Mouse (Mus musculus) skeletal muscle tissue, adult 2 months (tissue): ENCODE measurements at regions not wholly inside any gene's neighbourhood (a gene's known extent, or its start where the extent isn't known, plus 50 kb on each side); places are given as distances from the start of the nearest gene placed in this dataset.

Experiments
- DNase-seq: peaks from one replicate; pipeline ENCODE4 v3.0.0-alpha.2; 2012; ENCODE audit warnings: low read depth, low spot score

- no peak for DNase-seq
Measured at GRCm38 (mm10) chr6:6657928-6658500, 79.6 kb upstream of the Sem1 start.

DNA sequence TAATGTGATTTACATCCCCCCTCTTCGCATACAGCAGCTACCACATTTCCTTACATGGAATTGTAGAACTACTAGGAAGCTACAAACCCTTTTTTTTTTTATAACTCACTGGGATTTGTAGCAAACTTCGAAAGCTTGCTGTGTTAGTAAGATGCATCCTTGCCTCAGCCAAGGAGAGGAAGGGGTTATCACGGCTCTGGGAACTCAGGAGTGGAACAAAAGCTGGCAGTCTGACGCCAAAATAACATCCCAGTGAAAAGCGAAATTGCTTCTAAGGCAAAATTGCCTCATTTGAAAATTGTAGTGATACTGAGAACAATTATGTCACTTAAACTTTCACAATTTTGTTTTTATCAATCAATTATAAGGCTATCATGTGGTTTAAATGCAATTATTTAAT lies 81.6 kb upstream of the Sem1 start:
- DNase-seq, result no peak

DNA sequence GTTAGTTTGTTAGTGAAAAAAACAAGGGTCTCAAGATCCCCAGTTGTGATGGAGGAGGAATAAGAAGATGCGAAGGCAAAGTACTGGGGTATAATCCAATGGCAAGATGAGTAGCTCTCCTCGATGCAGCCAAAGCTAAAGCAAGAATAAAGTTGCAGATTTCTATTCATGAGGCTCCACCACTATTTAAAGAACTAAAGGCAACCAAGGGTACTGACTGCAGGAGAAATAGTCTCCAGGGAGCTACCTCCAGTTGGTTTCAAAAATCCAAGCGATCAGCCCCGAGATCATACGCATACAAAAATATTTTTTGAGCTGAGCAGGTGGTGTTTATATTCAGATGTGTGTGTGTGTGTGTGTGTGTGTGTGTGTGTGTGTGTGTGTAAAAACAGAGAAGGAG lies 88.3 kb upstream of the Sem1 start:
- no peak for DNase-seq

GRCm38 (mm10) chr6:6689241-6689640 lies 110.8 kb upstream of the Sem1 start:
- no peak for DNase-seq

- no peak for DNase-seq
Measured at GRCm38 (mm10) chr6:6690188-6690587, 111.7 kb upstream of the Sem1 start.

DNA sequence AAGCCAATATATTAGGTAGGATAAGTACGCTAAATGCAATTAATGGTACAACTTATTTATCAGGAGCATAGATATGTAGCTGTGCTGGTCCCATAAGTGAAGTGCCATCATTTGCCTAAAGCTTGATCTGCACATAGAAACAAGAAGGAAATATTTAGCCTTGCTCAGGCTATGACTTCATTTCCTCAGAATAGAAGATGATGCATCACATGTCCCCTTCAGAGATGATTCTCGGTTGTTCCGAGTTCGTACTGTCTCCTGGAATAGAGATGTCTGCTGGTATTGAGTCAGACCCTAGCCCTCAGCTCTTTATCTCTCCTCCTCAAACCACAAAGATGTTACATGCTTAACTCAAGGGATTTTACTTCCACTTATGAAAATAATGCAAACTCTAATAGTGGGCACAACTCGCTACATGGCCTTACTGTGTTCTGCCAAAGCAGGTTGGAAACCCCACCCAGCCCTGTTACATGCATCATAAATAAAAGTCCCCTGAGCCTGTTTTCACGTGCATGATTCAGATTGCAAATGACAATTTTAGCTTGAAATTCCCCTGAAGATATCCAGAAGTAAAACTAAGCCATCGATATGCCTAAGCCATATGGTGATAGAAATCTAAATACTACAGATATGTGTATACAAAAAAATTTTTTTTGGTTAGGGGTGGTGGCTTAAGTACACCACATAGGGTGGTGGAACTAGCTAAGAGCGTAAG lies 113.8 kb upstream of the Sem1 start:
- DNase-seq, result no peak

DNA sequence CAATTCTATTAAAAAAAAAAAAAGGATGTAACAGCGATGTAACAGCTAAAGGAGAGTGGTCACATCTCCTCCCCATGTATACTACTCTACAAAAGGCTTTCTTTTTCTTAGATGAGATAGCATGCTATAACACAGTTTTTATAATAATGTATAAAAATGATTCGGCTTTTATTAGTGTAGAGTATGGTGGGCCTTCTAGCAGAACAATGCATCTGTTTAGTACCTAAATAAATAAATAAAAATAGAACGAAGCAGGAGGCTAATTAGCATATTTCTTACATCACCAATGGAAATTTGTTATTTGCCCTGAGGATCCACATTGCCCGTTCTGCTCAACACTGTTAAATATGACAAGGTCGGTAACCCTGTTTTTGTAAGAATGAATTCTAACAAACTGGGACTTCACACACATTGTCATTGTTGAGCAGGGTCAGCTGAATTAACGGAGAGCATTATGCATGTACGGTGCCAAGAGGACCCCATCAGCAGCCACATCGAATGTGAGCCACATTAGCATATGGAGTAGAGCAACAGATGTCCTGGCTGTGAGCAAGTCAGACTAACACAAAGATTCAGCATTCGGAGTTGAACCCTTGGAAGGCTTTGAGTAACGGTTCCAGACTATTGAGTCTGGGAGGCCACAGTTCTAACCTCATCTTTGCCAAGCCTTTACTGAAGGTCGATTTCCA lies 117.4 kb upstream of the Sem1 start:
- DNase-seq, result no peak

- no peak for DNase-seq
Measured at GRCm38 (mm10) chr6:6697418-6697979, 119.0 kb upstream of the Sem1 start.

DNA sequence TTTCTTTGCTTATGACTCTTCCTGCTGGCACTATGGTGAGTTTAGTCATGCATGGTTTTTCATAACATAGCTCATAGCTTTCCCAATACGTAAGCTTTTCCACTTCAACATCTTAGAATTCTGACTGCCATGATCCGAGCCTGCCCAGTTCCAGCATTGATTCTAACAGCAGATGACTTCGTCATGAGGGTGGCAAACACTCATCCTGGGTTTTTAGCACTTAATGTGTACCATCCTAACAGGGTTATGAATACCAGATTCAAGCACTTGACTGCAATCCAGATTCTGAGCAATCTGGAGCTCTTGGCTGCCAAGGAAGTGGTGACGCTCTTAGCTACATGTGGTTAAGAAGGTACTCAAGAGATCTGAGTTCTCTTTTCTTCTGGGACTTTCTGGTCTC lies 128.3 kb upstream of the Sem1 start:
- DNase-seq, result peak; percentile 22

DNA sequence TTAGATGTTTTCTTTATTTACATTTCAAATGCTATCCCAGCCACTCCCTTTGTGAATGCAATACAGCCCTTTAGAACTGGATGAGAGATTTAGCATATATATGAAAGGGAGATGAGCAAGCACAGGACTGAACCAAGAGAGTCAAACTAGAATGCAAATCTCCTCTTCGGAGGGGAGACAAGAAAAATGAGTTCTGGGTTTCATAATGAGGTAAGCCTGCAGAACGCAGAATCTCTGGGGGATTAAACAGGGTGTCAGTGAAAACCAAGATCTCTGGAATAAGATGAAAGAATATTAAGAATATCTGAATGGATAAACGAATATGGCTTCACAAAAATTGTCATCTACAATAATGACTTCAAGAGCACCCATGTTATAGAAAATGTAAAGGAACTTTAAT lies 130.6 kb upstream of the Sem1 start:
- DNase-seq, result no peak

DNA sequence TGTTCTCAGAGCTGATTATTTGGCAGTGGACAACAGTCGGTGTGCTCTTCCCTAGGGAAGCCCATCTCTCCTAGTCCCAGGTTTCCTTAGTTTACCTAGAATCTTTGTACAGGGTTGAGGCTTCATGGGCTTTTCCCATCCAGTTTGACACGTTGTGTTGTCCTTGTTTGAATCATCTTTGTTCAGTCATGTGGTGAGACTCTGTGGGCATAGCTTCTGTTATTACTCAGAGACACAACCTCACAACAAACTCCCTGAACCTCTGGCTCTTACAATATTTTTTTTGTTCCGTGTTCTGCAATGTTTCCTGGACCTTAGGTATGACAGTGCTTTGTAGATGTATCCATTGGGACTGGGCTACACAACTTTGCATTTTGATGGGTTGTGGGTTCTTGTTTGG lies 132.9 kb upstream of the Dlx6 start:
- DNase-seq, result no peak

GRCm38 (mm10) chr6:6745394-6745793 lies 117.7 kb upstream of the Dlx6 start:
- DNase-seq, result no peak

GRCm38 (mm10) chr6:6779157-6779556 lies 84.0 kb upstream of the Dlx6 start:
- DNase-seq, result no peak

DNA sequence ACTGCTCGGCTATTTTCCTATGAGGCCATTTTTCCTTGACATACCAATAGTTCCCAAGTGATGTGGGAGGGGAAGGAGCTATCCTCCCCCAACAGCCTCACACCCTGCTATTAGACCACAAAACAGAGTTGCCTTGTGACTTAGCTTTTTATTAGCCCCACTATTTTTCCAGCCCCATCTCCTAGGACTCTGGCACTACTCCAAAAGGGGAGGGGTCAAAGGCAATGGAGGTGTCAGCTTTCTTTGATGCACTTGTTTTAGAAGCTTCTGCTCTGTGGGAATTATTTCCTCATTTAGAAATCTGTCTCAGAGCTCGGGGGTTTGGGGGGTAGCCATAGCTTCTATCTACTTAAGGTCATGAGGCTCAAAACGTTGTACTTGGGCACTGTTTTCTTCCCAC lies 81.6 kb upstream of the Dlx6 start:
- no peak for DNase-seq

- DNase-seq, result no peak
Measured at GRCm38 (mm10) chr6:6785939-6786490, 77.1 kb upstream of the Dlx6 start.

DNA sequence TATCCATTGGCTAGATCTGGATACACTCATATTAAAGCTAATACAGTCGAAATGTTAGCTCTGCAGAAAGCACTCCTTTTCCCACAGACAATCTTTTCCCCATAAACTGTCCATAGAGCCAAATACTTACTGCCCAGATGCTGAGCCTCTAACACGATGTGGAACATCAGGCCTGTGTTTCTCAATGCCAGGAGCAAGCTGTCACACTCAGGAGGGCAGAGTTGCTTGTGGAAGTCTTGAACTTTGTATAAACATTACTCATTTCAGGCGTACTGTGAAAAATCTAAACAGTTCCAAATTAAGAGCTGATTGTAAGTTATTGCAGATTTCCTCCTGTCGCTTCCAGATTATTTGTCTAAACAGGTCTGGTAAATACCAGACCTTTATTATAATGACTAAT lies 75.6 kb upstream of the Dlx6 start:
- no peak for DNase-seq

DNA sequence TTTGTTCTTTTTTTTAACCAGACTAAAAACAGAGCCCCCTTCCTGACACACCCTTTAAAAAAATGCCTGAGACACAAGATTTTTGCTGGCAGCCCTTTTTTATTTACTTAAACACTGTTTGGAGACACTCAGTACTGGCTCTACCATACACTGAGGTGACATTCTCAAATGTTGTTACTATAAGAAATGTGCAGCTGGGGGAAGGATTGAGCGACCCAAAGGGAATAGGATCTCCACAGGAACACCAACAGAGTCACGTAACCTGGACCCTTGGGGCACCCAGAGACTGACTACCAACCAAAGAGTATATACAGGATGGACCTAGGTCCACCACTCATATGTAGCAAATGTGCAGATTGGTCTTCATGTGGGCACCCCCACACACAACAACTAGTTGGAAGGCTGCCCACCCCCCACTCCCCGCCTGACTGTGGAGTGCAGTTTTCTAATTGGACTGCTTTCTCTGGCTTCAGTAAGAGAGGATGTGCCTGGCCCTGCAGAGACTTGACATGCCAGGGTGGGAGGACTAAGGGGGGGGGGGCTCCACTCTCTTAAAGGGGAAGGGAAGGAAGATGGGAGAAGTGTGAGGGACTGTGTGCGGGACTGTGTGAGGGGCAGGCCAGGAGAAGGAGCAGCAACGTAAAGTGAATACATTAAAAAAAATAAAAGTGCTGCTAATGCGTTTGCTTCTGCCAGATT lies 68.7 kb upstream of the Dlx6 start:
- no peak for DNase-seq

GRCm38 (mm10) chr6:6800377-6800776 lies 62.8 kb upstream of the Dlx6 start:
- no peak for DNase-seq

DNA sequence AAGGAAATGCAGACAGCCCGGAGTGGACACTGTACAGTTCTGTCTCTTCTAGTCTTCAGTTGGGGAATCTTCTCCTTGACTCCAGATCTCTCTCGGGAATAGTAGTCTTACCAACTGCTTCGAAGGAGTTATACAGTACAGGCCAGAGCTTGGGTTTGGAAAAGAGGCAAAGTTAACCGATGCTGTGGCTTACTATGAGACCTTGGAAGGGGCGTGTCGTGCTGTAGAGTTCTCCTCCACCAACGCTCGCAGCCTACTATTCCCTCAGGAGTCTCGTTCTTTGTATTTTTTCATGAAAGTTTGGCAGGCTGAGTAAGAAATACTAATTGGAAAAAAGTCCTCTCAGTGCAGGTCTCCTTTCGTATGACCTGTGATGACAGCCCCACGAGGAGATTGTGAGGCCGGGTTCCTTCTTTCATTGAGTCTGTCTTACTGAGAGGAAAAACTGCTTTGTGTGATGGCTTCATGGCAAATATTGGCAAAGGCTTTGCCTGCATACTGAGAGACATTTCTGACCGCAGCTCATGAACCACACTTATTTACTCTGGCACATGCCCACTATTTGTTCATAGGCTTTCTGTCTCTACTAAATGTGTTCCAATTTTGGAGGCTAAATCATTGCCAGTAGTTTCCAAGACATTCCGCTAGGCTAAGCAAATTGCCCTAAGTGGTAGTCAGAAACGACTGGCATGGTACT lies 61.4 kb upstream of the Dlx6 start:
- no peak for DNase-seq
